Mouse (Mus musculus) brain, embryonic 14.5 days (tissue): ENCODE data around the gene Trir.

Experiments
- CTCF ChIP-seq: fragments of 200-500 bp; IDR thresholded peaks from 2 replicates; pipeline ENCODE4 v1.5.1; 2012; ENCODE audit warnings: inconsistent platforms, mild to moderate bottlenecking, moderate library complexity, borderline replicate concordance; ENCODE audit not compliant: insufficient read depth, insufficient read length; ENCODE audit errors: extremely low read depth
- POLR2A ChIP-seq: fragments of 200-500 bp; IDR thresholded peaks from 2 replicates; pipeline ENCODE4 v1.6.1; 2012; ENCODE audit warnings: mild to moderate bottlenecking, inconsistent platforms, borderline replicate concordance; ENCODE audit not compliant: poor library complexity, insufficient read depth, insufficient read length, severe bottlenecking; ENCODE audit errors: extremely low read depth

DNA sequence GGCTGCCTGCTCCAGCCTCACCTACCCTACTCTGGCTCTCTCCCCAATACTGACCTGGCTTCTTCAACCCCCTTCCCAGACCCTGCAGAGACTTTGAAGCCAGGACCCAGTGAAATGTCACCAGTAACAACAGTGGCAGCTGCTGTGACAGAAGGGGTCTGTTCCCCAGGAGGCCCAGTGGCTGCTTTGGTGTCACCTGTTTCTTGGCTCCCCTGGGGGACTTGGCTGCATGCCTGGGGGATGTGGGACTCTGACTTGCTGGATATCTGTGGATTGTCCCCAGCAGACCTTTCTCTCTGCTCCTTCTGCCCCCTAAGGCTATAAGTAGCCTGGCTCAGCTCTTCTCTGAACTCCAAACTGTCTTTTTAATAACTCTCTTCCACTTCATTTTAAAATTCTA lies 41.4 kb downstream of the Trir start, which contains the start of gene Gm5741:
- TF ChIP-seq POLR2A (no peak), CTCF (no peak)
